Mouse (Mus musculus): Measurements from ENCODE around the gene Gm49510.
"Not testable (repeated sequence)": the region's sequence is repeated elsewhere in the genome, so short reads cannot be mapped to it uniquely, and the experiment has no call there.

DNA sequence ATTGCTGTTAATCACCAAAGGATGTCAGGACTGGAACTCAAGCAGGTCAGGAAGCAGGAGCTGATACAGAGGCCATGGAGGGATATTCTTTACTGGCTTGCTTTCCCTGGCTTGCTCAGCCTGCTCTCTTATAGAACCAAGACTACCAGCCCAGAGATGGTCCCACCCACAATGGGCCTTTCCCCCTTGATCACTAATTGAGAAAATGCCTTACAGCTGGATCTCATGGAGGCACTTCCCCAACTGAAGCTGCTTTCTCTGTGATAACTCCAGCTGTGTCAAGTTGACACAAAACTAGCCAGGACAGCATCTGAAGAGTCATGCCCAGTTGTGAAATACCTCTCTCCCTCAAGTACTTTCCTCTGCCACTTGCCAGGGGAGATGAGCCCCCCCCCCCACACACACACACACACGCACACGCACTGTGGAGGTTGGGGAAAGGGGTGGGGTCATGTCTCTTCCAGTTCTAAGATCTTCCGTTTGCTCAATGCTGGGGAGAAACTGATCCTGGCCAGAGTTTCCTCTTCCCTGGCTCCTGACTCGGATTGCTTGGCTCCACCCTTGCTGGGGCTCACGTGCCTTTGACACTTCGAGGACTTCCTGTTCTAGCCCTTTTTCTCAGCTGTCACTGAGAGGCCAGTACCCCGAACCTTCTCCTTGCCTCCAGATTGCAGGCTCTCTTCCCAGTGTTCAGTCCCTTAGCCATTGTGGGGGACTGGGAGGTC lies 20.5 kb upstream of the Gm49510 start:
- not testable (repeated sequence) for TF ChIP-seq CTCF (IDR thresholded peaks at IDR 0.05; ENCODE audit: extremely low read depth, insufficient read depth, insufficient read length, insufficient replicate concordance); POLR2A (IDR thresholded peaks at IDR 0.05; ENCODE audit: low read depth, low read length)

All from spleen, adult 2 months (tissue).